Mouse (Mus musculus) hindbrain, embryonic 16.5 days (tissue): Measurements from ENCODE around the gene Chmp1a. TPM values are rescaled to one million over a fixed set of nuclear protein-coding genes. Genes with fewer than 3 reads are reported as not detected.
A peak's percentile ranks its signal among the peaks of the same experiment; 100 is the strongest.

ENCODE experiments used
- ATAC-seq: fragments of 200-750 bp; cut with Nextera tagmentation; 2 replicates; pipeline ENCODE4 v1.8.0; 2017; ENCODE audit warnings: moderate TSS enrichment, moderate library complexity
- H3K27ac ChIP-seq: fragments of 300-500 bp; sonication (generic); 2 replicates; pipeline ENCODE4 v1.5.1; 2014; ENCODE audit warnings: low read depth, mild to moderate bottlenecking, control low read depth, low read length, moderate library complexity
- H3K27me3 ChIP-seq: fragments of 300-500 bp; sonication (generic); replicated peaks from 2 replicates; pipeline ENCODE4 v1.6.1; 2014; ENCODE audit warnings: low read length; ENCODE audit not compliant: control insufficient read depth, insufficient read depth
- H3K36me3 ChIP-seq: fragments of 300-500 bp; sonication (generic); 2 replicates; pipeline ENCODE4 v1.6.1; 2014; ENCODE audit warnings: mild to moderate bottlenecking, low read length, moderate library complexity, mixed read lengths; ENCODE audit not compliant: control insufficient read depth, insufficient read depth
- H3K4me1 ChIP-seq: fragments of 300-500 bp; sonication (generic); 2 replicates; pipeline ENCODE4 v1.6.1; 2014; ENCODE audit warnings: low read depth, low read length; ENCODE audit not compliant: control insufficient read depth, insufficient read depth
- H3K4me2 ChIP-seq: fragments of 300-500 bp; sonication (generic); 2 replicates; pipeline ENCODE4 v1.6.1; 2014; ENCODE audit warnings: mild to moderate bottlenecking, low read length, control low read depth, moderate library complexity
- H3K4me3 ChIP-seq: fragments of 300-500 bp; sonication (generic); 2 replicates; pipeline ENCODE4 v1.5.1; 2014; ENCODE audit warnings: mild to moderate bottlenecking, low read length, control low read depth, moderate library complexity
- H3K9ac ChIP-seq: fragments of 300-500 bp; sonication (generic); 2 replicates; pipeline ENCODE4 v1.6.1; 2014; ENCODE audit warnings: low read depth, mild to moderate bottlenecking, control low read depth, low read length, moderate library complexity
- H3K9me3 ChIP-seq: fragments of 300-500 bp; sonication (generic); 2 replicates; pipeline ENCODE4 v1.6.1; 2014; ENCODE audit warnings: mild to moderate bottlenecking, low read length, moderate library complexity; ENCODE audit not compliant: control insufficient read depth
- whole genome bisulfite sequencing: fragments of 180-500 bp; shearing (Covaris S2); extraction: QIAGEN DNeasy Blood & Tissue Kit; methylation state at CpG from one replicate; pipeline ENCODE4 v1.1.7; 2014; 5-methylcytosine and 5-hydroxymethylcytosine counted together
- polyA plus RNA-seq: library from polyadenylated mRNA; unstranded; fragments of >200 nt; fragmentation: Nextera tagmentation; extraction: Ambion mirVana; gene quantifications from 2 replicates; pipeline ENCODE4 v1.2.1, GENCODE M21; 2015

The Chmp1a gene
- polyA plus RNA-seq, 1 experiment from 2014 or later: 224 TPM

GRCm38 (mm10) chr8:123248596-123248995, 36.0 kb upstream of the Chmp1a start:
- no peaks in the 10 kb centered on the region for H3K9me3 ChIP-seq
- no peak overlapping the region for H3K4me3 ChIP-seq
- no peak for ATAC-seq
- H3K27ac ChIP-seq: no peak overlapping the region
- H3K4me1 ChIP-seq: peaks cover 10% of the 10 kb centered on the region
- H3K36me3 ChIP-seq: peaks cover 62% of the 10 kb centered on the region
- no peaks in the 10 kb centered on the region for H3K27me3 ChIP-seq
- H3K9ac ChIP-seq: no peak overlapping the region
- H3K4me2 ChIP-seq: no peak overlapping the region
- WGBS: 93% methylated on average over 8 of the region's 8 CpGs

- H3K36me3 ChIP-seq: peaks cover 64% of the 10 kb centered on the region
- no peak for ATAC-seq
- 100% methylated on average over 6 of the region's 6 CpGs for WGBS
- no peak overlapping the region for H3K4me2 ChIP-seq
- no peak overlapping the region for H3K27ac ChIP-seq
- H3K9me3 ChIP-seq: no peaks in the 10 kb centered on the region
- H3K4me1 ChIP-seq: peaks cover 4% of the 10 kb centered on the region
- H3K9ac ChIP-seq: no peak overlapping the region
- no peaks in the 10 kb centered on the region for H3K27me3 ChIP-seq
- no peak overlapping the region for H3K4me3 ChIP-seq
These were observed 35.2 kb upstream of the Chmp1a start for GRCm38 (mm10) chr8:123247748-123248147.

GRCm38 (mm10) chr8:123245543-123245942, 33.0 kb upstream of the Chmp1a start:
- WGBS: 92% methylated on average over 12 of the region's 12 CpGs
- H3K4me2 ChIP-seq: no peak overlapping the region
- no peaks in the 10 kb centered on the region for H3K9me3 ChIP-seq

GRCm38 (mm10) chr8:123244382-123244781, 31.8 kb upstream of the Chmp1a start:
- Histone ChIP-seq H3K4me3 (no peak overlapping the region), H3K4me2 (no peak overlapping the region), H3K36me3 (peaks cover 52% of the 10 kb centered on the region), H3K27me3 (no peaks in the 10 kb centered on the region), H3K9ac (no peak overlapping the region), H3K9me3 (no peaks in the 10 kb centered on the region), H3K4me1 (no peaks in the 10 kb centered on the region), H3K27ac (no peak overlapping the region)
- 96% methylated on average over 4 of the region's 4 CpGs for WGBS
- no peak for ATAC-seq

More at GRCm38 (mm10) chr8:123245543-123245942, 33.0 kb upstream of the Chmp1a start:
- Histone ChIP-seq H3K27ac (no peak overlapping the region), H3K36me3 (peaks cover 56% of the 10 kb centered on the region), H3K4me1 (no peaks in the 10 kb centered on the region), H3K27me3 (no peaks in the 10 kb centered on the region), H3K4me3 (no peak overlapping the region), H3K9ac (no peak overlapping the region)
- ATAC-seq: no peak

GRCm38 (mm10) chr8:123243053-123243452, 30.5 kb upstream of the Chmp1a start:
- Histone ChIP-seq H3K9ac (no peak overlapping the region), H3K27ac (no peak overlapping the region), H3K27me3 (no peaks in the 10 kb centered on the region), H3K4me1 (no peaks in the 10 kb centered on the region), H3K4me2 (no peak overlapping the region), H3K9me3 (no peaks in the 10 kb centered on the region), H3K36me3 (peaks cover 43% of the 10 kb centered on the region), H3K4me3 (no peak overlapping the region)
- WGBS: 68% methylated on average over 11 of the region's 11 CpGs
- no peak for ATAC-seq

- Histone ChIP-seq H3K27ac (no peak overlapping the region), H3K4me2 (no peak overlapping the region), H3K9ac (no peak overlapping the region), H3K36me3 (peaks cover 36% of the 10 kb centered on the region), H3K27me3 (no peaks in the 10 kb centered on the region), H3K4me1 (no peaks in the 10 kb centered on the region), H3K4me3 (no peak overlapping the region), H3K9me3 (no peaks in the 10 kb centered on the region)
- no peak for ATAC-seq
- WGBS: 86% methylated on average over 7 of the region's 7 CpGs
These were observed 29.8 kb upstream of the Chmp1a start for GRCm38 (mm10) chr8:123242107-123242923.

- no peaks in the 10 kb centered on the region for H3K27me3 ChIP-seq
- H3K27ac ChIP-seq: no peak overlapping the region
- H3K4me1 ChIP-seq: peaks cover 15% of the 10 kb centered on the region
- no peak for ATAC-seq
- H3K9ac ChIP-seq: no peak overlapping the region
- no peaks in the 10 kb centered on the region for H3K9me3 ChIP-seq
- WGBS: 80% methylated on average over 10 of the region's 10 CpGs
- peaks cover 13% of the 10 kb centered on the region for H3K36me3 ChIP-seq
- no peak overlapping the region for H3K4me2 ChIP-seq
- H3K4me3 ChIP-seq: no peak overlapping the region
These were observed 26.8 kb upstream of the Chmp1a start for GRCm38 (mm10) chr8:123239398-123239797.

- peak within 1 kb of the TSS; percentile 24; the same call in 1 of the 2 replicates for H3K27ac ChIP-seq
- H3K9me3 ChIP-seq: no peaks in the 10 kb centered on the region
- peak within 1 kb of the TSS; percentile 93 for H3K4me2 ChIP-seq
- H3K9ac ChIP-seq: peak within 1 kb of the TSS; percentile 75
- 2% methylated on average over 40 of the region's 57 CpGs for WGBS
- 0 out of 2 replicates have a peak, but pooled peaks cover 2% of the 10 kb centered on the region for H3K27me3 ChIP-seq
- no peaks in the 10 kb centered on the region for H3K36me3 ChIP-seq
- H3K4me3 ChIP-seq: peak within 1 kb of the TSS; percentile 54
- peaks cover 16% of the 10 kb centered on the region for H3K4me1 ChIP-seq
- peak; percentile 81 for ATAC-seq
These were observed 23.2 kb upstream of the Chmp1a start, which contains the start of gene Spata2l for GRCm38 (mm10) chr8:123235520-123236497. Gene Spata2l, minus strand, starts transcription at chr8:123236233.
